Mouse (Mus musculus): ENCODE results near the gene Dennd2a.

Gene Dennd2a

DNA sequence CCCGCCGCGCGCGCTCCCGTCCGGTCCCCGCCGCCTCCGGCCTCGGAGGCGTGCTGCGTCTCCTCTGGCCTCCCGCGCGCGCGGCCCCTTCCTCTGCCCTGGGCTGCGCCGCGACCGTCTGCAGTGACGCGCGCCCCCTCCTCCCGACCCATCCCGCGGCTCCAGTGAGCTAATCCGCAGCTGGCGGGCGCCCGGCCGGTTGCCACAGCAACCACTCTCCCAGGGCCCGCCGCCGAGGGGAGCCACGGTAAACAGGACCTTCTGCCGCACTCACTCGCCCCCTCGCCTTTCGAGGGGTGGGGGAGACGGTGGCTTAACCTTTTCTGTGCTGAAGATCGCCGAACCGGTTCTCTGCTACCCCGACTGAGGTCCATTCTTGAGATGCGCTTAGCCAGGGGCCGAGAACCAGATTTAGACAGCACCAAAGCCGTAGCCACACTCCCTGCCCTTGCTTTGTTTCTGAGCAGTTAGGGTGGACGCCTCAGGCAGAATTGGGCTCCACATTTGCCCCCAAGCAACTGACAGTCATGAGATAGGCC, at the start of gene Dennd2a:
Dennd2a (minus strand) TSS at position 145 of the 539 bp plus-strand sequence.
- DNase-seq (ENCODE audit: low read depth) = no peak

DNA sequence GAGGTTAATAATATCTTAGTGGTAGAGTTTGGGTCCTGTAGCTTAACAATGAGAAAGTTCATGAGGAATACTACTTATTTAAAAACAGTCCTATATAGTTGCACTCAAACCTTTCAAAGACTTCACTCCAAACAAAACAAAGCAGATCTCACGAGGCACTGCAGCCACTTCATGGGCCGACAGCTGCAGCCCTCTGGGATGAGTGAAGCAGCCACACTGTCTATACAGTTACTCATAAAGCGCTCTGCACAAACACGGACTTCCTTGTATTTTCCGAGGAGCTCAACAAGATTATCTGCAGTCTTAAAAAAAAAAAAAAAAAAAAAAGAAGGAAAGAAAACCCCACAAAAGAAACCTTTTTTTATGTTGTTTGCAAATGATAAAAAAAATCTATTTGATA, 49.7 kb upstream of the Dennd2a start:
- DNase-seq (ENCODE audit: low read depth) = no peak

DNA sequence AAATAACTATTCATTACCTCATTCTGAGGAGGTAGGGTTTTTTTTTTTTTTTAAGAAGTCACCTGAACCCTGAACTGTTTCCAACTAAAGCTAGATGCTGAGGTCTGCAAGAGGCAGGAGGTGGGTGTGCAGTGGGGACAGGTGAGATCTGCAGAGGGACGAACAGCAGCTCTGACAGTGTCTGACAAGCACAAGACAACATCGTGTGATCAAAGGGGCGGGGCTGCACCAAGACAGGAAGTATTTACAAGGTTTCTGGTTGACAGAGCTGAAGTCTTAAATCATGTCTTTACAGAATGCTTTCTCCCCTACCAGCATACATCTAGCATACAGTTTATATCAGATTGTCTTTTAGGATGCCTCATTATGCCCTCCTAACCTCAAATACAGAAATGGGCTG, 49.2 kb upstream of the Dennd2a start:
- DNase-seq (ENCODE audit: low read depth) = no peak

DNA sequence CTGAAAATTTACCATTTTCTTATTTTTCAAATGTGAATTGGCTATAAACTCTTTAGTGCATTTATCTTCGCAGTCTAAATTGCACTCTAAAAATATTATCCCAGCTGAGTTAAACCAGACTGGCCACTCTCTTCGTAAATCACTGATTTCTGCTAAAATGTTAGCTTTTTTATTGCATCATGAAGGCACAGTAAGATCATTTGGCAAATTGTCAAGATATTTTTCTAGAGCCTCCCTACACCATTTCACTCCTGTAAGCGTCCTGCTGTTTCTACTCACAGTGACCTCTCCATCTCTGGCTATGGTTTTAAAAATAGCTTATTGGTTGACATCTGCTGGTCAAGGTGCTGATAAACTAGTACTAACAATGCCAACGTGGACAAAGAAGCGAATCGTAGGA, 48.4 kb upstream of the Dennd2a start:
- DNase-seq (ENCODE audit: low read depth) = no peak

DNA sequence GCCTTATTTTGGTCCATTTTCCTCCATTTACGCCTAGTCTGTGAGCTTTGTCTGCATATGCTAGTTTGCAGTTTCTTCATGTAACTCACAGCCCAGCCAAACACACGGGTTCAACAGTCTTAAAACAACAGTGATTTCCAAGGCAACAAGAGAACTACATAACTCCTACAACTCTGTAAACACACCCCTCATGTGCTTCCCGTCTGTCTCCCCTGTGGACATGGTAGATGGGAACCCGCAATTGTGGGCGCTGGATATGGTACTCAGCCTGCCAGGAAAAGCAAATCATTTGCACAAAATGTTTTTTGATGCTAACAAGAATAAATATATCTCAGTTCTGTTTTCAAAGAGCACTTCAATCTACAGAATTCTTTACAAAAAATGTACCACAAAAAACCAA, 46.9 kb upstream of the Dennd2a start:
- no peak for DNase-seq (ENCODE audit: low read depth)

DNA sequence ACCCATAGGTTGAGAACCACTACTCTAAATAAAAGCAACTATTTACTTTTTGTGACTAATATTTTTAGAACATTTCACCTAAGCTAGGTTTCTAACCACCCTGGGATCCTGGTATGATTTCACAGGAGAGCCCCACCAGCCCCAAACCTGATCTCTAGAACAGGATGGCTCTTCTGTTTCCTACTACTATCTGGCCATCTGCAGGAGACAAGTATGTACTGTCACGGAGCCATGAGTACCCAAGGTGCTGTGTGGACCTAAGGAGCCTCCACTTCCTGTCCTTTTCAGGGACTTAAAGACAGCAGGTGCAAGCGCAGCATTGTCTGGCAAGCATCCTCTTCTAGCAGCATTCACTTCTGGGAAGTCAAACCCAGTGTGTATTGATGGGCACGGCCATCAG, 44.2 kb upstream of the Dennd2a start:
- no peak for DNase-seq (ENCODE audit: low read depth)

DNA sequence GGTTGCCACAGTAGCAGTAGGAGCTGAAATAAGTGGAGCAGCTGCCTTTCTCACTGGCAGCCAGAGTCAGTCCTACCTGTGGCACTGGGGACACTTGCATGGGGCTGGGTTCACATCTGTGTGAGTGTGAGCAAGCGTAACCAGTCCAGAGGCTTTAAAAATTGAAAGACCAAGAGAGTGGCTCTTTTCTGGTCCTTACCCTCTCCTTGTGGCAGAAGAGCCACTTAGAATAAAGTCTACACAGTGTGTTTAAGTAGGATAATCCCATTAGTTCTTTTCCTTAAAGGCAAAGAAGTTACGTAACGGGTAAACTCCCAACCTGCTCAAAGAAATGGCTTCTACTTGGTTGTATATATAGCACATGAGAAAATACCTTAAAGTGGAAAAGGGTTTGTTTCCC, 43.2 kb upstream of the Dennd2a start:
- DNase-seq (ENCODE audit: low read depth) = no peak

DNA sequence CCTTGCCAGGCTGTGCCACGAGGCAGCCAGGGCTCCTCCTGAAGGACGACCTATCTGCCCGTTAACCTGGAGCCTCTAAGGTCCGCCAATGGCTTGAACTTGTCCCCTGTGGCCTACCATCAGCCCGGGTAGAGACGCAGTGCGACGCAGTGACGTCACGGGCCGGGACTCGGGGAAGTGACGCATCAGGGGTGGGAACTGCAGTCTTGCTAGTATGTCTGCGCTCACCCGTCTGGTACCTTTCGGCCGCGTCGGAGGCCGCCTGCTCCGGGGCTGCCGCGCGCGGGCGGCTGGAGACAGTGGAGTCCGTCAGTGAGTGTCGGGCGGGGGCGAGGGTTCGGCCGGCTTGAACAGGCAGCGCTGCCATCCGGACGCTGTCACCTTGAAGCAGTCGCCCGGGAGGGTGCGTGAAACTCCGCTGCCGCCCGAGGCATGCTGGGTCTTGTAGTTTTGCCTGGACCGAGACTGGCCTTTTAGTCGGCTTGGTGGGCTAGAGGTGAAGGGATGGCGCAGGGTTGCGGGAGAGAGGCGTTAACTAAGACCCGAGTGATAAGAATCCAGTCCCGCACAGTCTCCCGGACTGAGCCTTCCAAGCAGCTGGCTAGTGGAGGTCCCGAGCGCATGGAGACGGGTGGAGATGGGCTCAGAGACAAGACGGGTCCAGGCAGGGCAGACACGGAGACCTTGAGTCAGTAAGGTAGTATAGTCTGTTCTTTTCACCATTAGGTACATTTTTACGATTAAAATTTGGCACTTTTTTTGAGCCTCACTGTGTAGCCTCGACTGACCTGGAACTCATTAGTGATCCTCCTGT, 34.9 kb upstream of the Dennd2a start, which contains the start of gene Ndufb2:
Ndufb2 (plus strand) TSS at position 174 of the 814 bp plus-strand sequence.
- peak; percentile 92 for DNase-seq (ENCODE audit: low read depth)

DNA sequence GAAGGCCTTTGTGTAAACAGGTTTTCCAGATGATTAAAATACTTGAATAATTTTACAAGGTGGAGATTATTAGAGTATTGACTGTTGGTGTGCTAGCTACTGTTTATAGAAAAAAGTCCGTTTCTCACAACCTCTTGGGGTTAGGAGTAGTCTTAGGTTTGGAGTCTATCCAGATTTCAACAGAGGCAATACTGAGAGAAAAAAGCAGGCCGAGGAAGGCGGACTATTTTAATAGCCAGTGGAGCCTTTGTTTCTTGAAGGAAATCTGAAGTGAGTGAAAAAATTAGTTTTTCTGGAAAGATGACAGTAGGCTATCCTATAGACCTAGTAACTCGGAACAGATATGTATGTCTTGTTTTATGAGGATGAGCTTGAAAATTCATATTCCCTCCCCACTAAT, 33.8 kb upstream of the Dennd2a start:
- no peak for DNase-seq (ENCODE audit: low read depth)

DNA sequence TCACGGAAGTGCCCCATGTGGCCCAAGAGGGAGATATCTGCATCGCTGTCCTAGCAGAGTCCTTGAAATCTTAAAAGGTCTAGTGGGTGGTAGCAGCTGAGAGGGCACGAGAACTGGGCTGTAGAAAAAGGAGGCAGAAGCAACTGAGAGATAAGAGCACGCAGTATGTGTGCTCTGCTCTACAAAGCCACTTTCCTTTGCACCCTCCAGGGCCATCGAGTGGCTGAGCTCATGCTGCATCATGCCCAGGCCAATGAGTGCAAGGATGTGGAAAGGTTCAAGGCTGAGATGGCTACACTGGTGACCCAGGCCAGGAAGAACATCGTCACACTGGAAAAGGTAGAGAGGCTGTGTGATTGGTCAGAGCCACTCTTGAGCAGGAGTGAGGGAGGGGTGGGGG, 27.9 kb upstream of the Dennd2a start, which contains the start of gene Gm42420:
Gm42420 (plus strand) TSS at position 237 of the 400 bp plus-strand sequence.
- DNase-seq (ENCODE audit: low read depth) = no peak

DNA sequence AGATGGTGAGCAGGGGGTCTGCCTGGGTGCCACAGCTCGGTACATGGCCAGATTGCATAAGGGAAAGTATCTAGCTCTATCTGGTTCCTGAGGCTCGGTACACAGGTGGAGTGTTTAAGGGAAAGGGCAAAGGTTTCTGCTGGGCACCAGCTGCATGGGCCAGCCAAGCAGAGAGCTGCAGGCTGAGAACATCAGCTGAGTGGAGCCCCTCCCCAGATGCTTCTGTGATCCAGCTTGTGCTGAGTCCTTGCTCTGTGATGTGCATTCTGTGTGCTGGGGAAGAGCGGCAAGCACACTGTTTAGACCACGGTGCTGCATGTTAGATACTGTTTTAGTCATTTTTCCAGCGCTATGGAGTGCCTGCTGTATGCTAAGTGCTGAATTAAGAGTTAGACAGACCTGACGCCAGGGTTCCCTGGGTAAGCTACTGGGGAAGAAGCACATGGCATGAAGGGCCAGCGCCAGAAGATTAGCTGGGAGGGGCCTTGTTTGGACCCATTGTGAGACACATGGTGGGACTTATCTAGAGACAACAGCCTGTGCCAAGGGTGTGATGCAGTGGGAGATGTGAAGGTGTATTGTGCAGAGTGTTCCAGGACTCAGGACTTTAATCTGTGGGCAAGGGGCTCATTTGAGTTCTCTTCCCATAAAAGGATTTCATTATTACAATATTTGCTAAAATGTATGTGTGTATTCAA, 23.6 kb upstream of the Dennd2a start:
- DNase-seq (ENCODE audit: low read depth) = no peak

DNA sequence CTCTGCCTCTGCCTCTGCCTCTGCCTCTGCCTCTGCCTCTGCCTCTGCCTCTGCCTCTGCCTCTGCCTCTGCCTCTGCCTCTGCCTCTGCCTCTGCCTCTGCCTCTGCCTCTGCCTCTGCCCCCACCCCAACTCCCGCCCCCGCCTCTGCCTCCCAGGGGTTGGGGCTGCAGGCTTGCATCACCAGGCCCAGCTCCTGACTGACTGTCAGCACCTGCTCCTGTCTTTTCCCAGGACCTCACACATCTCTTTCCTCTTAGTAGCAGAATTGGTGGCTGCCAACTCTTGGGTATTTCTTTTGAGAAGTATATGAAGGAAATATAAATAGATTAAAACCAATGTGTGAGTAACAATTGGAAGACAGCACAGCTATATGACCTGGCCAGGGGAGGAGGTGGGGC, 22.9 kb upstream of the Dennd2a start:
- DNase-seq (ENCODE audit: low read depth) = no peak

DNA sequence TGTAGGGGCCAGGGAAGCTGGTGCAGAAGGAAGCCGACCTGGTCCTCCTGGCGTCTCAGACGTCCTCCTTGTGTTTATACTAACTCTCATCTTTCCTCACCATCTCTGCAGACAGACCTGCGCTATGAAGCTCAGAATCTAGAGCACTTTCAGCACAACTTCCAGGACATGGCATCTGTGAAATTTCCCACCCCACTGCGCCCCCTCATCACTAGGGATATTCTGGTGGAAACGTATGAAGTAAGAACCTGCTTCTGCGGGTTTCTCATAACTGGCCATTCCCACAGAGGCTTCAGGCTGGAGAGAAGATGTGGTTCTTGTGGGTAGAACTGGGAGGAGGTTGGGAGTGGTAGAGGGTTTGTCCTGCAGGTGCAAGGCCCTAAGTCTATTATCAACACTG, 21.9 kb upstream of the Dennd2a start:
- no peak for DNase-seq (ENCODE audit: low read depth)

DNA sequence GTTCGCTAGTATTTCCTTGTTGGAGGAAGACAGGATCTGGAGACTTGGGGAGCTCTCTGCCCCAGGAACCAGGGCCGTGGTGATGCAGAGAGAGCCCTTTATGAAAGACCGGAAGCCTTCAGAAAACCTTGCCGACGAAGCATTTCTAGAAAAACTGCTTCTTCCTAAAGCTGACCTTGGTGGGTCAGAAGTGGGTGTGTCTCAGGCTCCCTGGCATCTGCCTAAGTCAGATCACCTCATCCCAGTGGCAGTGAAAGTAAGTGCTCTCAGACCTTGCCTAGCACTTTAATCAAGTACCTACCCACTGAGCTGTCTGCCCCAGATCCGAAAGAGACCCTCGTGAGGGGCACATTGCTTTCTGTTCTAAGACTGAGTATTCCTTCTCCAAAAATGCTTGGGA, 17.3 kb upstream of the Dennd2a start:
- DNase-seq (ENCODE audit: low read depth) = no peak

DNA sequence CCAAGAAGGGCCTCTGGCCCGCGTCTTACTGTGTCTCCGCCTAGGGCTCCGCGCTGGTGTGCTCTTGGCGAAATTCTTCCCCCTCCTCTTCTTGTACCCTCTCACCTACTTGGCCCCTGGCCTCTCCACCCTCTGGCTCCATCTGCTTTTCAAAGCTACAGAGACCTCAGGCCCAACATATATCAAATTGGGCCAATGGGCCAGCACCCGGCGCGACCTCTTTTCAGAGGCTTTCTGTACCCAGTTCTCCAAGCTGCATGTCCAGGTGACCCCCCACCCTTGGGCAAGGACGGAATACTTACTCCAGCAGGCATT, 16.8 kb upstream of the Dennd2a start:
- no peak for DNase-seq (ENCODE audit: low read depth)

DNA sequence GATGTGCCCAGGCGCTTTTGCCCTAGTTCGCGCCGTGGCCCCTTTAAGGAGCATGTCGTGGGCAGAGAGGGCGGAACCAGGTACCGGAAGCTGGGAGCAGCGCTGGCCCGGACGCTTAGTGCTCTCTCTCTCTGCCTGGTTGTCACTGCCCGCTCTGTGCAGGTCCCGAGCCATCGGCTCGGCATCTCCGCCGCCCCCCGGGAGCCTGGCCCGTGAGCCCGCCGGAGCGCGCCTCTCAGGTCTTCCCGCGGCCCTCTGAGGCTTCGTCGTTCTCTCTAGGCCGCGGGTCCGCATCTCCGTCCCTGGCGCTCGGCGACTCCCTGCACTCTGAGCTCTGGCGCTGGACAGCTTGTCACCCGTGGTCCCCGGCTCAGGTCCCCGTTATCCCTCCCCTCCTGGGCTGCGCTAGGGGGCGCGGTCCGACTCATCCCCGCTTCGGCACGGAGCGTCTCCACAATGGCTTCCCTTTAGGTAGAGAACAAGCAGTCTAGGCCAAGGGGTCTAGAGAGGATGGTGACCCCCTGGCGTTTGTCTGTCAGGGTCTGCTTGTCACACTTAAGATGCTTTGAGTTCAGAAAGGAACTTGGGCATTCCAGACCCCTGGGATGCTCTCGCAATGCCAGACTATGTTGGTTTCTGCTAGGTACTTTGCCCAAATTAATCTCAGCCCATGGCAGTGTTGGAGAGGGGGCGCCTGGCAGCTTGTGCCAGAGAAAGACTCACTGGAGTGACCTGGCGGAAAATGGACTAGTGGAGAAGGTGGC, 16.3 kb upstream of the Dennd2a start, which contains the start of gene Adck2:
Adck2 (plus strand) TSS at position 83 of the 764 bp plus-strand sequence.
- no peak for DNase-seq (ENCODE audit: low read depth)

DNA sequence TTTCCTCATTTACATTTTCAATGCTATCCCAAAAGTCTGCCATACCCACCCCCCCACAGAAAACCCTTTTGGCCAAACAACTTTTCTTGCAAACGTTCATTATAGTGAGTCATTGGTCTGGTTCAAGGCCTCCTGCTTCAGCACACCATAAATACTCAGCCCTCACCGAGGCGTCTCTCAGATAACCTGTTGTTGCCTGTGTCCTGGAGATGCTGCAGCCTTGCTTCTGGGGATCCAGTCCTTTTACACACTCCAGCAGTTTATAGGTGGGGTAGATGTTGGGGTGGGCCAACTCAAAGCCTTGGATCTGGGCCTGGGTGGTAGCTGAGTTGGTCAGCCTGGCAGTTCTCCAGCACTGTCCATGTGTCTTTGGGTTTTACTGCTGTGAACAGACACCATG, 12.8 kb upstream of the Dennd2a start:
- no peak for DNase-seq (ENCODE audit: low read depth)

DNA sequence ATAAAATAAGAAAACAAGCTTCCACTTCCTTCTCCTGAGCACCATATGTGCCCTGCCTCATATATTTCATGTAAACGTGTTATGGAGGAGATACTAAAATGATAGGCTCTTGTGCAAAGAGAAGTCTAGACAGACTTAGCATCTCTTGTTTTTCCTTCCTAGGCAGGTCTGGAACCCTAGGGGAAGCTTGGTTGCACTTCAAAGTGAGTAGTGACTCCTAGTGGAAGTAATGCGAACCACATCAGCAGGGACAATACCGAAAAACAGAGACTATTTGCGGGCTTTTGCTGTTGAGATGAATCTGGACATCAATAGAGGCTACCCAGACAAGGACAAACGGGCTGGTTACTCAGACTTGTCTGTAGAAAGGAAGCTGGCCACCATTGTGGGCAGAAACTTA, 9.9 kb upstream of the Dennd2a start:
- DNase-seq (ENCODE audit: low read depth) = no peak

DNA sequence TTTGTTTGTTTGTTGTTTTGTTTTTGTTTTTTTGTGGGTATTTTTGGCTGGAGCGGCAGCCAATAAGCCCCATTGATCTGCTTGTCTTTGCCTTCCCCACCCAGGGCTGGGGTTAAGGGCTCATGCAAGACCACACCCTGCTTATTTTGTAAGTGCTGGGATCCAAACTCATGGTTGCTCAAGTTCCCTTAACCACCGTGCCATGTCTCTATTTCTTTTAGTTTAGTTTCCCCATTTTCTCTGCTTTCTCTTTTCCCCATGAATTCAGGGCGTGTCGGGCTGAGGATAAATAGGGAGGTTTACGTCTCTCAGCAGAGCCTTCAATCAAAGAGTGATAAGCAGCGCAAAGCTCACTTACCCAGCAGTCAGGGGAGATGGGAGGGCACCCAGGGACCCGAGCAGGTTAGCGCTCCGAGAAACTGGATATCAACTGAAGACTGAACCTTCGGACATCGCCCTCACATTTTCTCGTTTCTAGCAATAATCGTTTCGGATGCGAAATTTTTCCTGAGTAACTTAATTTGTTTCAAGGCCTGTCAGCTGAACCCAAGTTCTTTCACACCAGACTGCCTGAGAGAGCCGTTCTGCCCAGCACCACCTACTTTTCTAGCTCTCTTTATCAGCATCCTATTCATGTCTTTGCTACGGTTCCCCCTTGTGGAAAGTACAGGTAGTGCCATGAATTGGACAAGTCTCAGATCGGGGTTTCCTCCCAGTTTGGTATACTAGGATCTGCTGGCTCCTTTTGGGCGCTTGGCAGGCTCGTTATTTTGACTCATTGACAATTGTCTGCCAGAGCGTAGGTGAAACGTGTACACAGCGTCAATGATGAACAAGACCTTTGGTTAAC, 4.7 kb upstream of the Dennd2a start:
- peak; percentile 73 for DNase-seq (ENCODE audit: low read depth)

DNA sequence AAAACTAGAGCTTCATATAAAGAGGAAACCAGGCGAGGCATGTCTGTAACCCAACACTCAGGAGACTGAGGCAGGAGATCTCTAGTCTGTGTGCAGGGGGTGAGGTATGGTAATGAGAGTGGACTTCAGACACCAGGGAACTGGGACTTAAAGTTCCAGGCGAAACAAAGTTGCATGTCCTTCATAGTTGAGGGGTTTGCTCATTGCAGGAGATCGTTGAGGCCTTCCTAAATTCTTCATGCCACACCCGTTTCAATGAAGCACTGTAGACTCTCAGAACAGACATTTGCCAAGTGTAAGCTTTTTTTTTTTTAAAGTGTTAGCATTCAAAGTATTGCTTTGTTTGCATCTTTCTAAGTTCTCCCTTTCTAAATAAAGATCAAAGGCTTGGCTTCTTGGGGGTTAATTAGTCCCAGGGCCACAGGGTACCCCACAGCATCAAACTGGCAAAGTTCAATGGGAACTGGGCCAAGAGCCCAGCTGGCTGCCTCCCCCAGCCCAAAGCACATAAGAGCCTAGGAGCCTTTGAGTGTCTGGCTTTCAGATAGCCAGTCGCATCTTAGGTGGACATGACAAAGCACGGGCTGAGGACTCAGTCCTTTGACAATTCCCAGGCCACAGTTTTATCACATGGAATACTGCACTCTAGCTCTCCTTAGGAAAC, 1.7 kb upstream of the Dennd2a start:
- no peak for DNase-seq (ENCODE audit: low read depth)
